Mouse (Mus musculus): ENCODE results near the gene Cltc. TPM values are rescaled to one million over a fixed set of nuclear protein-coding genes. Genes with fewer than 3 reads are reported as not detected.

The Cltc gene
- polyA plus RNA-seq, 1 experiment from 2014 or later: 177 TPM

DNA sequence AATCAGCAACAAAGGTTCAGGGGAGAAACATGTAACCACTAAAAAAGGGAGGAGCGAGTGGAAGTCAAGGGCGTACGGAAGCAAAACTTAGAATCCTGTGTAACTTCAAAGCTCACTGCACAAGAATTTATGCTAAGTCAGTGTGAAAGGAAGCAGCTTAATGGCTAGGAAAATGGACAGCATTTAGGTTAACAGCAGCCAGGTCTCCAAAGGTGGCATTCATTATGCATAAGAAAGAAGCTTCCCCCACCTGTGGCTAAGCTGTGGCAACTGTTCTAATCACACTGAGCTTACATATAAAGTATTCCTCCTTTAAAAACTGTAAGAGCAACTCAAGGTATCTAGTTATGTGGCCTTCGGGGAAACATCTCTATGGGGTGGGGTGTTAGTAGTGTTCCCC is 56.2 kb downstream of the Cltc start:
- no peak overlapping the region for H3K4me2 ChIP-seq (ENCODE audit: low read length)
- no peak overlapping the region for H3K4me3 ChIP-seq (ENCODE audit: low read depth, low read length)
- no peak overlapping the region for H3K27ac ChIP-seq (ENCODE audit: low read length)
- 87% methylated on average over 4 of the region's 4 CpGs for whole genome bisulfite sequencing
- H3K36me3 ChIP-seq (ENCODE audit: control insufficient read depth, insufficient read depth, low read length): peaks cover 45% of the 10 kb centered on the region
- H3K9me3 ChIP-seq (replicated peaks; ENCODE audit: control insufficient read depth, low read length, poor library complexity, severe bottlenecking): no peaks in the 10 kb centered on the region
- no peaks in the 10 kb centered on the region for H3K27me3 ChIP-seq (ENCODE audit: control insufficient read depth, insufficient read depth, low read depth, low read length)
- no peaks in the 10 kb centered on the region for H3K4me1 ChIP-seq (ENCODE audit: control insufficient read depth, insufficient read depth, low read length)
- no peak overlapping the region for H3K9ac ChIP-seq (ENCODE audit: low read depth, low read length)
- no peak for ATAC-seq

DNA sequence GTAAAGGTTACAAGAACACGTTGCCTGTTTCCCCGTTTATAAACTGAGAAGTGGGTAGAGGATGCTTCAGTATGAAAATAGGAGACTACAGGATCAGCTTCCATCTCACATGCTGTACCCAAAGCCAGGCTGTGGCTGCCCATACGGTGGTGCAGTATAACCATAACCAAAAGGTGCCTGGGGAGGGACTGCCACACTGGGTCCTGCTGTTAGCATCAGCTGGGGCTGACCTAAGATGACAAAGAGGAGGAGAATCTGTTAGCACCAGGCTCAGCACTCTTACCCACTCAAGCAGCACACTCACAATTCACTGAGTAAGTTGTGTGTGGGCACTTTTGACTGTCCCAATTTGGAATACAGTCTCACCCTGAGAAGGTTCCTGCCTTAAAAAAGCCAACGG is 61.9 kb downstream of the Cltc start:
- no peak for ATAC-seq
- no peaks in the 10 kb centered on the region for H3K4me1 ChIP-seq (ENCODE audit: control insufficient read depth, insufficient read depth, low read length)
- H3K9me3 ChIP-seq (replicated peaks; ENCODE audit: control insufficient read depth, low read length, poor library complexity, severe bottlenecking): no peaks in the 10 kb centered on the region
- no peak overlapping the region for H3K27ac ChIP-seq (ENCODE audit: low read length)
- no peak overlapping the region for H3K4me3 ChIP-seq (ENCODE audit: low read depth, low read length)
- no peak overlapping the region for H3K4me2 ChIP-seq (ENCODE audit: low read length)
- H3K9ac ChIP-seq (ENCODE audit: low read depth, low read length): no peak overlapping the region
- H3K36me3 ChIP-seq (ENCODE audit: control insufficient read depth, insufficient read depth, low read length): peaks cover 26% of the 10 kb centered on the region
- no peaks in the 10 kb centered on the region for H3K27me3 ChIP-seq (ENCODE audit: control insufficient read depth, insufficient read depth, low read depth, low read length)
- WGBS: 82% methylated on average over 4 of the region's 4 CpGs

DNA sequence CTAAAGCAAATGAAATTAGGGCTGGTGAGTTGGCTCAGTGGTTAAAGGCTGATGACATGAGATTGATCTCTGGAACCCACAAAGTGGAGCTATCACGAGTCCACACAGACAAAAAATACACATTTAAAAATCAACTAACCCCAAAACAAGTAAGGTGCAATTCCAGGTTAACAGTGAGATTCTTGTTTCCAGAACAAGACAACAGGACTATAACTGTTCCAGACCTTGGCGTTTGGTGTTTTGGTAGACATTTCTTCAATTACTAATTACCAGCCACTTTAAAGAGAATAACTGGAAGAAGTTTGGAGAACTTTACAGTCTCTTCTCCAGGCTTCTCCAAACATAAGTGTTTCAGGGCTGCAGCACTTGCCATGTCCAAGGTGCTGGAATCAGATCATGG is 64.8 kb downstream of the Cltc start:
- H3K36me3 ChIP-seq (ENCODE audit: control insufficient read depth, insufficient read depth, low read length): peaks cover 31% of the 10 kb centered on the region
- no peaks in the 10 kb centered on the region for H3K9me3 ChIP-seq (replicated peaks; ENCODE audit: control insufficient read depth, low read length, poor library complexity, severe bottlenecking)
- H3K4me3 ChIP-seq (ENCODE audit: low read depth, low read length): no peak overlapping the region
- no peak overlapping the region for H3K4me2 ChIP-seq (ENCODE audit: low read length)
- no peaks in the 10 kb centered on the region for H3K4me1 ChIP-seq (ENCODE audit: control insufficient read depth, insufficient read depth, low read length)
- H3K9ac ChIP-seq (ENCODE audit: low read depth, low read length): no peak overlapping the region
- 92% methylated on average over 2 of the region's 2 CpGs for whole genome bisulfite sequencing
- no peak overlapping the region for H3K27ac ChIP-seq (ENCODE audit: low read length)
- no peak for ATAC-seq
- H3K27me3 ChIP-seq (ENCODE audit: control insufficient read depth, insufficient read depth, low read depth, low read length): no peaks in the 10 kb centered on the region

- no peaks in the 10 kb centered on the region for H3K27me3 ChIP-seq (ENCODE audit: control insufficient read depth, insufficient read depth, low read depth, low read length)
- H3K9ac ChIP-seq (ENCODE audit: low read depth, low read length): no peak overlapping the region
- 93% methylated on average over 2 of the region's 2 CpGs for WGBS
- H3K4me1 ChIP-seq (ENCODE audit: control insufficient read depth, insufficient read depth, low read length): no peaks in the 10 kb centered on the region
- no peak overlapping the region for H3K4me2 ChIP-seq (ENCODE audit: low read length)
- H3K4me3 ChIP-seq (ENCODE audit: low read depth, low read length): no peak overlapping the region
- no peak overlapping the region for H3K27ac ChIP-seq (ENCODE audit: low read length)
- no peaks in the 10 kb centered on the region for H3K9me3 ChIP-seq (replicated peaks; ENCODE audit: control insufficient read depth, low read length, poor library complexity, severe bottlenecking)
- no peak for ATAC-seq
- peaks cover 31% of the 10 kb centered on the region for H3K36me3 ChIP-seq (ENCODE audit: control insufficient read depth, insufficient read depth, low read length)
Measured at GRCm38 (mm10) chr11:86691956-86692355, 65.4 kb downstream of the Cltc start.

DNA sequence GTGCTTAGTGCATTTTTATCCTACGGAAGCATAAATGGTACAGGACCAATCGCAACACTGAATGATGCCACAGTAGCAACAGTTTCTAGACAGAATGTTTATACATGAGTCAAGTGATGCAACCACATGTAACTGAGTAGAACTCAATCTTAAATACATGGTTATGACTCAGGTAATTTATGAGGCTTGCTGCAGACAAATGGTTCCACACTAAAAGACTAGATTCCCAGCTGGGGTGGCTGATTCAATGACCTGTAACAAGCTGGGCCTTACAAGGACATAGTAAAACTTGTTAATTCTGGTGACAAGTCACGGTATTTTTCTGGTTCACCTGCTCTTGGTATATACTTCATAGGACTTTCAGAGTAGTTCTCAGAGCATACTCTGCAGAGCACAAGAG is 65.9 kb downstream of the Cltc start:
- no peak for ATAC-seq
- Histone ChIP-seq H3K27ac (ENCODE audit: low read length) (no peak overlapping the region), H3K36me3 (ENCODE audit: control insufficient read depth, insufficient read depth, low read length) (peaks cover 31% of the 10 kb centered on the region), H3K4me2 (ENCODE audit: low read length) (no peak overlapping the region), H3K27me3 (ENCODE audit: control insufficient read depth, insufficient read depth, low read depth, low read length) (no peaks in the 10 kb centered on the region), H3K4me3 (ENCODE audit: low read depth, low read length) (no peak overlapping the region), H3K4me1 (ENCODE audit: control insufficient read depth, insufficient read depth, low read length) (no peaks in the 10 kb centered on the region), H3K9me3 (replicated peaks; ENCODE audit: control insufficient read depth, low read length, poor library complexity, severe bottlenecking) (no peaks in the 10 kb centered on the region), H3K9ac (ENCODE audit: low read depth, low read length) (no peak overlapping the region)
- 96% methylated on average over 3 of the region's 3 CpGs for WGBS

DNA sequence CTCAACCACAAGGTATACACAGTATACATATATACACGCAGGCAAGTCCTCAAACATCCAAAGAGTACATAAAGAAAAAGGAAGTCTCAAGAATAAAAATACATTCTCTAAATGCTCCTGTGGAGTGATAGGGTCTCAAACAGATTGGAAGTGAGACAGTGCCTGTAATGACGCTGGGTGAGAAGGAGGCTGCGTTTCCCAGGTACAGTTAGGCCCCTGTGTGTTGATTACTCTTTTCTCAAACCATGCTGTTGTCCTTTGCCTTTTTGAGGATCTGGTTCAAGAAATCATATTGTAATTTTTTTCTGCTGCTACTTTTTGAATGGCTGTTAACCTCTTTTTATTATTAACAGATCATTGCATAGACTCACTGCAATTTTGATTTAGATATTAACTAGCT is 67.0 kb downstream of the Cltc start:
- Histone ChIP-seq H3K9me3 (replicated peaks; ENCODE audit: control insufficient read depth, low read length, poor library complexity, severe bottlenecking) (no peaks in the 10 kb centered on the region), H3K36me3 (ENCODE audit: control insufficient read depth, insufficient read depth, low read length) (peaks cover 27% of the 10 kb centered on the region), H3K9ac (ENCODE audit: low read depth, low read length) (no peak overlapping the region), H3K4me2 (ENCODE audit: low read length) (no peak overlapping the region), H3K4me1 (ENCODE audit: control insufficient read depth, insufficient read depth, low read length) (peaks cover 1% of the 10 kb centered on the region), H3K27me3 (ENCODE audit: control insufficient read depth, insufficient read depth, low read depth, low read length) (no peaks in the 10 kb centered on the region), H3K27ac (ENCODE audit: low read length) (no peak overlapping the region), H3K4me3 (ENCODE audit: low read depth, low read length) (no peak overlapping the region)
- WGBS: 93% methylated on average over 3 of the region's 3 CpGs
- ATAC-seq: no peak

DNA sequence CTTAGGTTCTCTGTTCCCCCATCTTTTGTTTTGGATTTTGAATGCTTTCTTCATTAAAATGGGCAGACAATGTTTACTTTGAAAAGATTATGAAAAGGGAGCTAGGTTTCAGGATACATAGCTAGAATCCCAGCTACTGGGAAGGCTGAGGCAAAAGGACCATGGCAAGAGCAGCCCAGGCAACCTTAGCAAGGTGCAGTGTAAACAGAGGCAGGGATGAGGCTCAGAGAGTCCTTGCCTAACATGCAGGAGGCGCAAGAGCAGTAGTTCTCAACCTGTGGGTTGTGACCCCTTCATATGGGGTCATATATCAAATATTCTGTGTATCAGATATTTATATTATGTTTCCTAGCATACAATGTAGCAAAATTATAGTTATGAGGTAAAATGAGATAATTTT is 72.0 kb downstream of the Cltc start:
- no peak overlapping the region for H3K4me3 ChIP-seq (ENCODE audit: low read depth, low read length)
- 92% methylated on average over 1 of the region's 1 CpGs for WGBS
- no peak overlapping the region for H3K27ac ChIP-seq (ENCODE audit: low read length)
- H3K9me3 ChIP-seq (replicated peaks; ENCODE audit: control insufficient read depth, low read length, poor library complexity, severe bottlenecking): no peaks in the 10 kb centered on the region
- ATAC-seq: no peak
- no peak overlapping the region for H3K4me2 ChIP-seq (ENCODE audit: low read length)
- no peaks in the 10 kb centered on the region for H3K27me3 ChIP-seq (ENCODE audit: control insufficient read depth, insufficient read depth, low read depth, low read length)
- no peak overlapping the region for H3K9ac ChIP-seq (ENCODE audit: low read depth, low read length)
- H3K36me3 ChIP-seq (ENCODE audit: control insufficient read depth, insufficient read depth, low read length): peaks cover 9% of the 10 kb centered on the region
- H3K4me1 ChIP-seq (ENCODE audit: control insufficient read depth, insufficient read depth, low read length): peaks cover 25% of the 10 kb centered on the region

DNA sequence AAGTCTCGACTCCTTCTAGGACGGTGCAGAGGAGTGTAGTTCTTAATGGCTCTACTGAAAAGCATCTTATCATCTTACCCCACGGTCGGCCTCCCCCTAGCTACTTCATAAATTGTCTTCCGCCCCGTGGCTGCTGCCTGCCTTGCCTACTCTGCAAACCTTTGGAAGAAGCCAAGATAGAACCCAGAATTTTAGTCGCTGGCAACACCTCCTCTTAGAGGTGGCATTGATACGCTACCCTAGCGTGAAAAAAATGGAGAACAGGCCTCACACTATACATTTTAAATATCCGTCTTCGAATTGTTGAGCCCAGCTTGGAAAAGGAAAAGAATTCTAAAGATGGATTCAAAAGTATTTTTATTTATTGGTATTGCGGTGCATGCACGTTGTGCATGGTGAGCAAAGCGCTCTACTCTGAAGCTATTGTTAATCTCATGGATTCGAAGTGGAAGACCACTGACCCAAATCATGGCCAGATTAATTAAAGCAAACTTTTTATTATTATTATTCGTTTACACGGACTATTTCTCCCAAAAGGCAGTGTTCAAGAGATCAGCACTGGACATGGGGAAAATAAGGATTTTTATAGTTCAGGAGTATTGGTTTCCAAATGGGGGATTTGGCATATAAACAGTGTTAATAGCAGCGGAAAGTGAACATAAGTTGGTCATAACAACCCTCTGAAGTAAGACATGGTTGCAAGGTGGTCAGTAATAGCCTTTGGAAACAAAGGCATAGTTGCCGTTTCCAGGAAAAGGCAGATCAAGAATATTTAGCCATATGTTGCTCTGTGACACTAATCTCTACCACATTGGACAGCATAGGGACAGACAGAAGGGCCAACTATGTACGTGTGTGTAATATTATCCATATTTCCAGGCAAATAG is 73.0 kb downstream of the Cltc start:
- Histone ChIP-seq H3K27ac (ENCODE audit: low read length) (peak overlapping the region; percentile 89), H3K9me3 (replicated peaks; ENCODE audit: control insufficient read depth, low read length, poor library complexity, severe bottlenecking) (no peaks in the 10 kb centered on the region), H3K9ac (ENCODE audit: low read depth, low read length) (peak overlapping the region; percentile 92), H3K27me3 (ENCODE audit: control insufficient read depth, insufficient read depth, low read depth, low read length) (no peaks in the 10 kb centered on the region), H3K4me3 (ENCODE audit: low read depth, low read length) (peak overlapping the region; percentile 92), H3K4me2 (ENCODE audit: low read length) (peak overlapping the region; percentile 89), H3K4me1 (ENCODE audit: control insufficient read depth, insufficient read depth, low read length) (peaks cover 25% of the 10 kb centered on the region), H3K36me3 (ENCODE audit: control insufficient read depth, insufficient read depth, low read length) (peaks cover 1% of the 10 kb centered on the region; the same call in 1 of the 2 replicates)
- WGBS: 8% methylated on average over 20 of the region's 20 CpGs
- no peak for ATAC-seq

- no peaks in the 10 kb centered on the region for H3K27me3 ChIP-seq (ENCODE audit: control insufficient read depth, insufficient read depth, low read depth, low read length)
- peak within 1 kb of the TSS; percentile 92 for H3K9ac ChIP-seq (ENCODE audit: low read depth, low read length)
- H3K36me3 ChIP-seq (ENCODE audit: control insufficient read depth, insufficient read depth, low read length): no peaks in the 10 kb centered on the region
- under 1% methylated on average over 55 of the region's 56 CpGs for WGBS
- ATAC-seq: peak; percentile 94
- H3K4me2 ChIP-seq (ENCODE audit: low read length): peak within 1 kb of the TSS; percentile 89
- no peaks in the 10 kb centered on the region for H3K9me3 ChIP-seq (replicated peaks; ENCODE audit: control insufficient read depth, low read length, poor library complexity, severe bottlenecking)
- H3K27ac ChIP-seq (ENCODE audit: low read length): peak within 1 kb of the TSS; percentile 89
- H3K4me3 ChIP-seq (ENCODE audit: low read depth, low read length): peak within 1 kb of the TSS; percentile 92
- H3K4me1 ChIP-seq (ENCODE audit: control insufficient read depth, insufficient read depth, low read length): peaks cover 25% of the 10 kb centered on the region
Measured at GRCm38 (mm10) chr11:86683395-86684125, 73.8 kb downstream of the Cltc start, which contains the start of the genes Vmp1 and Ptrh2. Gene Vmp1 (minus strand): TSS chr11:86683836. Gene Ptrh2 (plus strand): TSS chr11:86683985.
